In genomic region chr2:155640656-155641055, GRCm38 (mm10) we compare ENCODE assay signal across 10 mouse cellular contexts. TPM values are rescaled to one million over a fixed set of nuclear protein-coding genes. Genes with fewer than 3 reads are reported as not detected.
DNase-seq lines count a peak whose midpoint lies in the region; ATAC-seq lines count a peak whose summit lies in the region.
"Had no signal": no experiment of that assay in that cellular context is flagged by ENCODE, and none has a peak within 500 bp of the region (broad histone marks: within the 10 kb centered on the region; RNA-seq: fewer than 3 reads in every experiment).

No protein-coding gene starts in this region.

- H3K27ac ChIP-seq in neural tube, embryonic 13.5 days (replicated peaks) = peak overlapping the region; percentile 72
- no peak overlapping the region; the same call in 1 of the 2 replicates for H3K27ac ChIP-seq in neural tube, embryonic 15.5 days (replicated peaks)
- H3K27ac ChIP-seq: lung, embryonic 15.5 days; stomach, postnatal 0 days had no signal

- no peak overlapping the region for H3K4me2 ChIP-seq in neural tube, embryonic 13.5 days
- H3K4me2 ChIP-seq in neural tube, embryonic 15.5 days = no peak overlapping the region
- H3K4me2 ChIP-seq: lung, embryonic 15.5 days had no signal

- no peak overlapping the region for H3K9ac ChIP-seq in neural tube, embryonic 13.5 days
- H3K9ac ChIP-seq in neural tube, embryonic 15.5 days (replicated peaks) = no peak overlapping the region
- H3K9ac ChIP-seq: lung, embryonic 15.5 days had no signal

- 59% methylated on average over 6 of the region's 6 CpGs for WGBS in neural tube, embryonic 13.5 days
- WGBS in neural tube, embryonic 15.5 days = 47% methylated on average over 6 of the region's 6 CpGs

- no peak overlapping the region for H3K4me3 ChIP-seq in neural tube, embryonic 13.5 days
- no peak overlapping the region for H3K4me3 ChIP-seq in neural tube, embryonic 15.5 days (replicated peaks)
- H3K4me3 ChIP-seq: lung, embryonic 15.5 days had no signal

- peaks cover 30% of the 10 kb centered on the region for H3K4me1 ChIP-seq in neural tube, embryonic 13.5 days (replicated peaks)
- H3K4me1 ChIP-seq in neural tube, embryonic 15.5 days = no peaks in the 10 kb centered on the region
- H3K4me1 ChIP-seq: lung, embryonic 15.5 days had no signal

- peaks cover 99% of the 10 kb centered on the region for H3K36me3 ChIP-seq in neural tube, embryonic 13.5 days
- peaks cover 87% of the 10 kb centered on the region for H3K36me3 ChIP-seq in neural tube, embryonic 15.5 days

- H3K27me3 ChIP-seq in neural tube, embryonic 13.5 days = no peaks in the 10 kb centered on the region
- H3K27me3 ChIP-seq in neural tube, embryonic 15.5 days (replicated peaks) = no peaks in the 10 kb centered on the region; the same call in 1 of the 2 replicates
- H3K27me3 ChIP-seq: lung, embryonic 15.5 days had no signal

- no peak for ATAC-seq in neural tube, embryonic 13.5 days (ENCODE audit: low read depth)
- ATAC-seq in neural tube, embryonic 15.5 days (ENCODE audit: low FRiP score) = no peak
- no peak for ATAC-seq in granulocyte monocyte progenitor cell, adult 5-6 weeks (replicated peaks; ENCODE audit: poor library complexity, severe bottlenecking)

- DNase-seq in adrenal gland, postnatal 14 days = peak; percentile 27
- no peak for DNase-seq in adrenal gland, adult 8-10 months
- DNase-seq in fibroblast of lung, adult 2 months (ENCODE audit: low read depth) = peak; percentile 21
- DNase-seq in layer of hippocampus, postnatal 14 days (ENCODE audit: low spot score in 2 of 2) = peak; percentile 61 to 79
- DNase-seq in embryo, embryonic 11 days = no peak

- no peaks in the 10 kb centered on the region for H3K9me3 ChIP-seq in neural tube, embryonic 13.5 days
- no peaks in the 10 kb centered on the region for H3K9me3 ChIP-seq in neural tube, embryonic 15.5 days (replicated peaks)
- H3K9me3 ChIP-seq: lung, embryonic 15.5 days had no signal

RNA-seq across cellular contexts. Expression of gene Myh7b, which starts 29.6 kb away (rescaled TPM):
- 0.08 and 0.74 TPM in 2 replicates for total RNA-seq in adrenal gland, postnatal 14 days (2021)
- total RNA-seq in adrenal gland, adult 8-10 months (2022) = under 1 TPM; 0.15 to 0.46 (median 0.22) TPM
- polyA plus RNA-seq in neural tube, embryonic 13.5 days (2015; fragmentation: Nextera tagmentation; extraction: Ambion mirVana) = 0.50 and 0.90 TPM in 2 replicates
- polyA plus RNA-seq in neural tube, embryonic 15.5 days (2015; fragmentation: Nextera tagmentation; extraction: Ambion mirVana) = 1.0 and 1.9 TPM in 2 replicates
- 1 to 10 TPM; 3.1 to 4.9 TPM for total RNA-seq in layer of hippocampus, postnatal 14 days (2021)
- 0.37 TPM in 1 of 2 replicates, not detected in the other for total RNA-seq in granulocyte monocyte progenitor cell, adult 5-6 weeks (2014; fragmentation: Nextera tagmentation)
- total RNA-seq in granulocyte monocyte progenitor cell, adult 5-6 weeks (2017) = not detected in 2 replicates

RNA-seq across cellular contexts. Expression of gene Gss, which starts 48.0 kb away (rescaled TPM):
- total RNA-seq in adrenal gland, postnatal 14 days (2021) = 46.6 and 48.4 TPM in 2 replicates
- total RNA-seq in adrenal gland, adult 8-10 months (2022) = 10 to 100 TPM; 57.8 to 78.0 (median 72.3) TPM
- 15.4 and 15.8 TPM in 2 replicates for polyA plus RNA-seq in neural tube, embryonic 13.5 days (2015; fragmentation: Nextera tagmentation; extraction: Ambion mirVana)
- 15.9 and 21.7 TPM in 2 replicates for polyA plus RNA-seq in neural tube, embryonic 15.5 days (2015; fragmentation: Nextera tagmentation; extraction: Ambion mirVana)
- 10 to 100 TPM; 14.5 to 16.4 TPM for total RNA-seq in layer of hippocampus, postnatal 14 days (2021)
- total RNA-seq in granulocyte monocyte progenitor cell, adult 5-6 weeks (2014; fragmentation: Nextera tagmentation) = 17.0 and 18.2 TPM in 2 replicates
- total RNA-seq in granulocyte monocyte progenitor cell, adult 5-6 weeks (2017) = 16.7 and 21.6 TPM in 2 replicates

RNA-seq across cellular contexts. Expression of gene Trpc4ap, which starts 51.5 kb away (rescaled TPM):
- 110 and 124 TPM in 2 replicates for total RNA-seq in adrenal gland, postnatal 14 days (2021)
- 100 to 1,000 TPM; 137 to 164 (median 150) TPM for total RNA-seq in adrenal gland, adult 8-10 months (2022)
- polyA plus RNA-seq in neural tube, embryonic 13.5 days (2015; fragmentation: Nextera tagmentation; extraction: Ambion mirVana) = 164 and 166 TPM in 2 replicates
- 153 and 157 TPM in 2 replicates for polyA plus RNA-seq in neural tube, embryonic 15.5 days (2015; fragmentation: Nextera tagmentation; extraction: Ambion mirVana)
- 100 to 1,000 TPM; 149 to 156 TPM for total RNA-seq in layer of hippocampus, postnatal 14 days (2021)
- 106 and 107 TPM in 2 replicates for total RNA-seq in granulocyte monocyte progenitor cell, adult 5-6 weeks (2014; fragmentation: Nextera tagmentation)
- total RNA-seq in granulocyte monocyte progenitor cell, adult 5-6 weeks (2017) = 76.1 and 89.2 TPM in 2 replicates

Comparison
In these comparisons a context has a peak if more than half of its experiments do, and no peak if none do; other contexts are left out.
1. DNase-seq: peak in adrenal gland, postnatal 14 days (single experiment), fibroblast of lung, adult 2 months (single experiment) and layer of hippocampus, postnatal 14 days (2 of 2); none in adrenal gland, adult 8-10 months (single experiment) and embryo, embryonic 11 days (single experiment).